Mouse (Mus musculus): ENCODE results near the gene Sugp2. TPM values are rescaled to one million over a fixed set of nuclear protein-coding genes. Genes with fewer than 3 reads are reported as not detected.

Sugp2 gene
- polyA plus RNA-seq (2015; fragmentation: Nextera tagmentation; extraction: Ambion mirVana), result 28.0 and 34.8 TPM in 2 replicates

- H3K4me1 ChIP-seq (ENCODE audit: insufficient read depth, low read length), result peaks cover 21% of the 10 kb centered on the region
- H3K4me3 ChIP-seq (ENCODE audit: low read length), result peak within 1 kb of the TSS; percentile 76
- no peaks in the 10 kb centered on the region for H3K27me3 ChIP-seq (ENCODE audit: insufficient read depth, low read length)
- H3K4me2 ChIP-seq (replicated peaks; ENCODE audit: low read depth, low read length), result peak within 1 kb of the TSS; percentile 85
- peak within 1 kb of the TSS; percentile 94 for H3K27ac ChIP-seq (ENCODE audit: low read length)
- under 1% methylated on average over 65 of the region's 67 CpGs for WGBS
- peak within 1 kb of the TSS; percentile 88 for H3K9ac ChIP-seq (replicated peaks; ENCODE audit: low read length)
- ATAC-seq (ENCODE audit: low FRiP score, low TSS enrichment), result peak; percentile 97
- no peaks in the 10 kb centered on the region for H3K9me3 ChIP-seq (ENCODE audit: low read length)
- peaks cover 28% of the 10 kb centered on the region; the same call in 1 of the 2 replicates for H3K36me3 ChIP-seq (ENCODE audit: insufficient read depth, low read length)
Measured at GRCm38 (mm10) chr8:70234080-70234780, at the start of gene Sugp2, which contains the start of gene Armc6. Sugp2 (plus strand) TSS chr8:70234226. Armc6 (minus strand) TSS chr8:70234466.

DNA sequence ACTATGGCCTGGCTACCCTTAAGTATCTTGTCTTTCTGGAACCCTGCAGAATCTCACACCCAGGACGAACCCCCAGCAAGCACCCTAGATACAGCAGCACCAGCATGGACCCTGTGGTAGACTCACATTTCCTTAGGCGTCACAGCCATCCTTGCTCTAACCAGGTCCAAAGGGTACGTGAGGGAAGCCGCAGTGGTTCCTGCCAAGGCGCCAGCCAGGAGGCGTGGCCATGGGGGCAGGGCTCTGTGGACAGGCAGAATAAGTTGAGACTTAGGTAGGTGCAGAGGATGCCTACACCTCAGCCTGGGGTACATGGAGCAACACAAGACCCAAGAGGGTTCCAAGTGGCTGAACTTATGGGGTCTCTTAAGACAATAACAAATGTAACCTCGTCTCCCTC, 45.3 kb upstream of the Sugp2 start:
- H3K4me3 ChIP-seq (ENCODE audit: low read length), result no peak overlapping the region
- no peaks in the 10 kb centered on the region for H3K36me3 ChIP-seq (ENCODE audit: insufficient read depth, low read length)
- H3K27me3 ChIP-seq (ENCODE audit: insufficient read depth, low read length), result no peaks in the 10 kb centered on the region
- H3K4me1 ChIP-seq (ENCODE audit: insufficient read depth, low read length), result no peaks in the 10 kb centered on the region
- H3K9ac ChIP-seq (replicated peaks; ENCODE audit: low read length), result no peak overlapping the region
- 76% methylated on average over 7 of the region's 7 CpGs for WGBS
- peak; percentile 49; the same call in 1 of the 2 replicates for ATAC-seq (ENCODE audit: low FRiP score, low TSS enrichment)
- H3K4me2 ChIP-seq (replicated peaks; ENCODE audit: low read depth, low read length), result no peak overlapping the region
- no peak overlapping the region for H3K27ac ChIP-seq (ENCODE audit: low read length)
- no peaks in the 10 kb centered on the region for H3K9me3 ChIP-seq (ENCODE audit: low read length)

- WGBS, result 66% methylated on average over 5 of the region's 5 CpGs
- no peak overlapping the region for H3K4me3 ChIP-seq (ENCODE audit: low read length)
- no peaks in the 10 kb centered on the region for H3K4me1 ChIP-seq (ENCODE audit: insufficient read depth, low read length)
- H3K9me3 ChIP-seq (ENCODE audit: low read length), result no peaks in the 10 kb centered on the region
- no peak overlapping the region for H3K9ac ChIP-seq (replicated peaks; ENCODE audit: low read length)
- H3K27ac ChIP-seq (ENCODE audit: low read length), result no peak overlapping the region
- no peak for ATAC-seq (ENCODE audit: low FRiP score, low TSS enrichment)
- no peaks in the 10 kb centered on the region for H3K27me3 ChIP-seq (ENCODE audit: insufficient read depth, low read length)
- H3K36me3 ChIP-seq (ENCODE audit: insufficient read depth, low read length), result no peaks in the 10 kb centered on the region
- H3K4me2 ChIP-seq (replicated peaks; ENCODE audit: low read depth, low read length), result no peak overlapping the region
Measured at GRCm38 (mm10) chr8:70193238-70193637, 40.8 kb upstream of the Sugp2 start.

DNA sequence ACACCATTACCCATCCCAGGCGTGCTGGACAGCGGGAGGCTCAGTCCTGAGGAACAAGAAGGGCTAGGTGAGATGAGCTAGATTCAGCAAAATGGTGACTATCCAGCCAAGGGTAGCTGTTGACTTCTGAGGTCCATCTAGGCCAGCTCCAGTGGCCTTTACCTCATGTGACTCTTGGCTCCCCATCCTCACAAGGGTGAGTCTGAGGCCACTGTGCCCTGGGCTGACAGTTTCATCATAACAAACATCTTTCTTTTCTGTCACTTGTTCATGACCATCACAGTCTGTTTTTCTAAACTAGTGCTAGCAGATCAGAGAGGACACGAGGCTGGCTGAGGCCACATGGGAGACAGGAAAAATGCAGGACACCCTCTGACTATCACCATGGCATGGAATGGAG, 39.8 kb upstream of the Sugp2 start:
- WGBS, result 84% methylated on average over 3 of the region's 3 CpGs
- H3K4me2 ChIP-seq (replicated peaks; ENCODE audit: low read depth, low read length), result no peak overlapping the region
- no peak overlapping the region for H3K27ac ChIP-seq (ENCODE audit: low read length)
- ATAC-seq (ENCODE audit: low FRiP score, low TSS enrichment), result no peak
- no peaks in the 10 kb centered on the region for H3K9me3 ChIP-seq (ENCODE audit: low read length)
- no peaks in the 10 kb centered on the region for H3K4me1 ChIP-seq (ENCODE audit: insufficient read depth, low read length)
- H3K4me3 ChIP-seq (ENCODE audit: low read length), result no peak overlapping the region
- H3K27me3 ChIP-seq (ENCODE audit: insufficient read depth, low read length), result no peaks in the 10 kb centered on the region
- no peaks in the 10 kb centered on the region for H3K36me3 ChIP-seq (ENCODE audit: insufficient read depth, low read length)
- no peak overlapping the region for H3K9ac ChIP-seq (replicated peaks; ENCODE audit: low read length)

DNA sequence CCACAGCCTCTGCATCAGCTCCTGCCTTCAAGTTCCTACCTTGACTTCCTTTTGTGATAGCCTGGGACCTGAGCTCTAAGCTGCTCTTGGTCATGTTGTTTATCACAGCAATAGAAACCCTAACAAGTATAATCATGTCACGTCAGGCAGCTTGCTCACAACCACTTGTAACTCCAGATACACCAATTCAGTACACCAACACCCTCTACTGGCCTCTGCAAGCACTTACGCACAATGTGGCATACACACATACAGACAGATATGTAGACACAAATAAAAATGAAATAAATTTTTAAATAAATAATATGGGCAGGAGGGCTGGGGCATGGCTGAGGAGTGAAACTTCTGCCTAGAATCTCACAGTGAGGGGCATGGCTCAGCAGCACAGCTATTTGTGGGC, 38.3 kb upstream of the Sugp2 start:
- no peaks in the 10 kb centered on the region for H3K9me3 ChIP-seq (ENCODE audit: low read length)
- no peak overlapping the region for H3K4me3 ChIP-seq (ENCODE audit: low read length)
- no peaks in the 10 kb centered on the region for H3K27me3 ChIP-seq (ENCODE audit: insufficient read depth, low read length)
- WGBS, result 79% methylated on average over 2 of the region's 2 CpGs
- no peak overlapping the region for H3K27ac ChIP-seq (ENCODE audit: low read length)
- ATAC-seq (ENCODE audit: low FRiP score, low TSS enrichment), result no peak
- no peak overlapping the region for H3K4me2 ChIP-seq (replicated peaks; ENCODE audit: low read depth, low read length)
- no peak overlapping the region for H3K9ac ChIP-seq (replicated peaks; ENCODE audit: low read length)
- H3K36me3 ChIP-seq (ENCODE audit: insufficient read depth, low read length), result no peaks in the 10 kb centered on the region
- H3K4me1 ChIP-seq (ENCODE audit: insufficient read depth, low read length), result no peaks in the 10 kb centered on the region

DNA sequence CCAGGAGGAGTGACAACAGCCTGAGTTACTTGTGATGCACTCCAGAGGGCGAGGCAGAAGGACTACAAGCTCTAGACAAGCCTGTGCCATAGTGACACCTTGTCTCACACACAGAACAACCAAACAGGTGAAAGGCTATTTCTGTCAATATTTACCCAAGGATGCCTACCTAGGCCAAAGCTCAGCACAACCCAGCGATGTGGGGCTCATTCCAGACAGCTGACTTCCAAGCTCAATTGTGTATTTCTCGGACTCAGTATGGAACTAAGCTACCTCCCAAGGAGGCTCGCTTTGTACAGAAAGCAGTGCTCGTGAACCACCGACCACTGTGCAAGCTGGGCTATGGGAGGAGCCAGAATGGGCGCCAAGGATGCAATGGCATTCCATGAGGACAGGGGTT, 36.4 kb upstream of the Sugp2 start:
- no peak overlapping the region for H3K9ac ChIP-seq (replicated peaks; ENCODE audit: low read length)
- peak; percentile 40; the same call in 1 of the 2 replicates for ATAC-seq (ENCODE audit: low FRiP score, low TSS enrichment)
- H3K27me3 ChIP-seq (ENCODE audit: insufficient read depth, low read length), result no peaks in the 10 kb centered on the region
- 57% methylated on average over 7 of the region's 7 CpGs for WGBS
- H3K9me3 ChIP-seq (ENCODE audit: low read length), result no peaks in the 10 kb centered on the region
- H3K4me2 ChIP-seq (replicated peaks; ENCODE audit: low read depth, low read length), result no peak overlapping the region
- no peaks in the 10 kb centered on the region for H3K36me3 ChIP-seq (ENCODE audit: insufficient read depth, low read length)
- H3K4me3 ChIP-seq (ENCODE audit: low read length), result no peak overlapping the region
- no peak overlapping the region for H3K27ac ChIP-seq (ENCODE audit: low read length)
- no peaks in the 10 kb centered on the region for H3K4me1 ChIP-seq (ENCODE audit: insufficient read depth, low read length)

DNA sequence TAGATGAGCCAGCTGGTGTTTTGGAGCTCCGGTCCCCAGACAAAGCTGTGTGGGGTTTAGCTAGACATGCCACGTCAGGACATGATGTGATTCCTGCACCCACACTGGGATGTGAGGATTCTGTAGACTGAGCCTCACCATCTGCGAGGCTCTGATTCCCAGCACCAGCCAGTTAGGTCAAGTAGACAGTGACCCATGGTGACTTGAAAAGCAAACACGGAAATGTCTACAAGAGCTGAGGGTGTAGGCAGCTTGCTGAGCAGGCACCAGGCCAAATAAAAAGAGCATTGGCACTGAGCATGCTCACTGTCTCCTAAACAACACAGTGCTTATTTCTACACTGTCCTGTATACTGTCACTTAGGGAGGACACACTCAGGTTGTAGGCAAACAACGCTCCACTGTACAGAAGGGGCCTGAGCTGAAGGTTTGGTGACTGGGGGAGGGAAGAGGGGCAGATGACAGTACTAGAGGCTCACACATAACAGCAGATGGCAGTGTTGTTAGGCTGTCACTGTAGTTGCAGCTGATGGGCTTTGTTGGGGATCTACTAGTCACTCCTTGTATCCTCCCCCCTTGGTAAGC, 33.8 kb upstream of the Sugp2 start:
- Histone ChIP-seq H3K27me3 (ENCODE audit: insufficient read depth, low read length) (no peaks in the 10 kb centered on the region), H3K36me3 (ENCODE audit: insufficient read depth, low read length) (no peaks in the 10 kb centered on the region), H3K27ac (ENCODE audit: low read length) (no peak overlapping the region), H3K9ac (replicated peaks; ENCODE audit: low read length) (no peak overlapping the region), H3K4me3 (ENCODE audit: low read length) (no peak overlapping the region), H3K9me3 (ENCODE audit: low read length) (no peaks in the 10 kb centered on the region), H3K4me2 (replicated peaks; ENCODE audit: low read depth, low read length) (no peak overlapping the region), H3K4me1 (ENCODE audit: insufficient read depth, low read length) (no peaks in the 10 kb centered on the region)
- ATAC-seq (ENCODE audit: low FRiP score, low TSS enrichment), result no peak
- 48% methylated on average over 5 of the region's 5 CpGs for WGBS

DNA sequence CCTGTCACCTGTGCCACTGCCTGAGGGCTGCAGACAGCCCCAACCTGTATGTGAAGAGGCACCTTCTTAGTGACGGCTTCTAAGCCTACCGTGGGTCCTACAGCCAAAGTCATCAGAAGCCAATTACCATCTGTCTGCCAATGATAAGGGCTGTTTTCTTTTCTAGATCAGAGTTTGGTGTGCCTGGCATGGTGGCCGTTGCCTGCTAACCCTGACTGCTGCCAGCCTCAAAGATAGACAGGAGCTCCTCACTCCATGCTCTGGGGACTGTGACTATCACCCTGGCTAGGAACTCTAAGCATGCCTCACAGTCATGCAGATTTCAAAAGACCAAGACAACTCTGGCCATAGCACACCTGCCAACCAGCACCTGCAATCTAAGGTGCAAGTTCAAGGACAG, 32.6 kb upstream of the Sugp2 start:
- H3K36me3 ChIP-seq (ENCODE audit: insufficient read depth, low read length), result no peaks in the 10 kb centered on the region
- no peak overlapping the region for H3K4me2 ChIP-seq (replicated peaks; ENCODE audit: low read depth, low read length)
- no peak overlapping the region for H3K27ac ChIP-seq (ENCODE audit: low read length)
- no peaks in the 10 kb centered on the region for H3K9me3 ChIP-seq (ENCODE audit: low read length)
- no peak overlapping the region for H3K4me3 ChIP-seq (ENCODE audit: low read length)
- H3K4me1 ChIP-seq (ENCODE audit: insufficient read depth, low read length), result no peaks in the 10 kb centered on the region
- no peak for ATAC-seq (ENCODE audit: low FRiP score, low TSS enrichment)
- no peaks in the 10 kb centered on the region for H3K27me3 ChIP-seq (ENCODE audit: insufficient read depth, low read length)
- no peak overlapping the region for H3K9ac ChIP-seq (replicated peaks; ENCODE audit: low read length)
- 77% methylated on average over 3 of the region's 3 CpGs for WGBS

DNA sequence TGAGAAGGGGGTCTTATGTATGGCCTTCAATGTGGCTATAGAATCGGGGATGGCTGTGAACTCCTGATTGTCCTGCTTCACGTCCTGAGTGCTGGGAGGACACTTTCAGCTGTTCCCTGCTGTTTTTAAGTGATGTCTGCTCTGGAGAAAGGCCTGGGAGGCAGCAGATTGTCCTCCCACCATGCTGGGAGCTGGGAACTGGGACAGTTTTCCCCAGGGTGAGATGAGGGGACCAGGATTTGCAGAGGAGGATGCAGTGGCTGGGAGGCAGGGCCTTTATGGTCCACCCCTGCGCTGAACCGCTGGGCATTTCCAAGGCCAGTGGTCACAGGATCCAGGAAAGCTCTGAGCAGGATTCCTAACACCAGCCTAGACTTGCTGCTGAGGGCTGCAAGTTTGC, 31.0 kb upstream of the Sugp2 start:
- no peak for ATAC-seq (ENCODE audit: low FRiP score, low TSS enrichment)
- no peak overlapping the region for H3K27ac ChIP-seq (ENCODE audit: low read length)
- H3K4me3 ChIP-seq (ENCODE audit: low read length), result no peak overlapping the region
- no peak overlapping the region for H3K9ac ChIP-seq (replicated peaks; ENCODE audit: low read length)
- H3K27me3 ChIP-seq (ENCODE audit: insufficient read depth, low read length), result no peaks in the 10 kb centered on the region
- no peaks in the 10 kb centered on the region for H3K9me3 ChIP-seq (ENCODE audit: low read length)
- WGBS, result 73% methylated on average over 4 of the region's 4 CpGs
- H3K36me3 ChIP-seq (ENCODE audit: insufficient read depth, low read length), result no peaks in the 10 kb centered on the region
- no peaks in the 10 kb centered on the region for H3K4me1 ChIP-seq (ENCODE audit: insufficient read depth, low read length)
- H3K4me2 ChIP-seq (replicated peaks; ENCODE audit: low read depth, low read length), result no peak overlapping the region

- 69% methylated on average over 1 of the region's 1 CpGs for WGBS
- Histone ChIP-seq H3K27me3 (ENCODE audit: insufficient read depth, low read length) (no peaks in the 10 kb centered on the region), H3K9ac (replicated peaks; ENCODE audit: low read length) (no peak overlapping the region), H3K4me3 (ENCODE audit: low read length) (no peak overlapping the region), H3K4me2 (replicated peaks; ENCODE audit: low read depth, low read length) (no peak overlapping the region), H3K9me3 (ENCODE audit: low read length) (no peaks in the 10 kb centered on the region), H3K4me1 (ENCODE audit: insufficient read depth, low read length) (no peaks in the 10 kb centered on the region), H3K27ac (ENCODE audit: low read length) (no peak overlapping the region), H3K36me3 (ENCODE audit: insufficient read depth, low read length) (no peaks in the 10 kb centered on the region)
- ATAC-seq (ENCODE audit: low FRiP score, low TSS enrichment), result no peak
Measured at GRCm38 (mm10) chr8:70204757-70205156, 29.3 kb upstream of the Sugp2 start.

All from kidney, embryonic 16.5 days (tissue).